Mouse (Mus musculus): ENCODE results near the gene Olfr374.

Gene Olfr374

DNA sequence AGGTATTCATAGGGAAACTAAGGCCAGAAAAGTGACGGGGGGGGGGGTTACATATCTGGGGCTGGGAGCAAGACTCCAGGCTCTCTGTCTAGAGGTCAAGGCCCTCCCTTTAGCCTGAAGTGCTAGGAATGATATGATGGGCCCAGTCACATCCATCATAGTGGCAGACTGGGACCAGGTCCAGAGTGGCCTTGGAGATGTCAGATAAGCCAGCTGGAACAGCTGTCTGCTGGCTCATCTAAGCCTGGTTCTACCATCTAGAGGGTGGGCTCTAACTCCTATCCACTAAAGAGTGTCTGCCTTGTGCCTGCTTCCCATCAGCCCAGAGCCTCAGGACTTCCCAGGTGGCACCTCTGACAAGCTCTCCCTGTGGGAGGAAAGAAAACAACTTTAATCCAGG lies 26.1 kb downstream of the Olfr374 start:
- Histone ChIP-seq H3K4me3 (replicated peaks; ENCODE audit: low read length) (no peak overlapping the region), H3K27me3 (ENCODE audit: insufficient read depth, low read length) (peaks cover 9% of the 10 kb centered on the region), H3K9me3 (ENCODE audit: low read length) (no peaks in the 10 kb centered on the region), H3K4me1 (replicated peaks; ENCODE audit: low read depth, low read length) (peaks cover 27% of the 10 kb centered on the region), H3K36me3 (ENCODE audit: insufficient read depth, low read length) (no peaks in the 10 kb centered on the region)
- no peak for TF ChIP-seq CTCF (conservative IDR thresholded peaks at IDR 0.05; ENCODE audit: low read length)
- TF ChIP-seq NANOG (IDR thresholded peaks at IDR 0.05; ENCODE audit: borderline replicate concordance, low read length) = no peak
- TF ChIP-seq POU5F1 (IDR thresholded peaks at IDR 0.05; ENCODE audit: borderline replicate concordance, low read length) = no peak

GRCm38 (mm10) chr8:72133507-72133906 lies 26.7 kb downstream of the Olfr374 start:
- no peak overlapping the region for H3K4me3 ChIP-seq (replicated peaks; ENCODE audit: low read length)
- TF ChIP-seq POU5F1 (IDR thresholded peaks at IDR 0.05; ENCODE audit: borderline replicate concordance, low read length) (no peak), NANOG (IDR thresholded peaks at IDR 0.05; ENCODE audit: borderline replicate concordance, low read length) (no peak), CTCF (conservative IDR thresholded peaks at IDR 0.05; ENCODE audit: low read length) (no peak)
- peaks cover 34% of the 10 kb centered on the region for H3K4me1 ChIP-seq (replicated peaks; ENCODE audit: low read depth, low read length)
- peaks cover 3% of the 10 kb centered on the region for H3K36me3 ChIP-seq (ENCODE audit: insufficient read depth, low read length)
- peaks cover 9% of the 10 kb centered on the region for H3K27me3 ChIP-seq (ENCODE audit: insufficient read depth, low read length)
- H3K9me3 ChIP-seq (ENCODE audit: low read length) = no peaks in the 10 kb centered on the region

DNA sequence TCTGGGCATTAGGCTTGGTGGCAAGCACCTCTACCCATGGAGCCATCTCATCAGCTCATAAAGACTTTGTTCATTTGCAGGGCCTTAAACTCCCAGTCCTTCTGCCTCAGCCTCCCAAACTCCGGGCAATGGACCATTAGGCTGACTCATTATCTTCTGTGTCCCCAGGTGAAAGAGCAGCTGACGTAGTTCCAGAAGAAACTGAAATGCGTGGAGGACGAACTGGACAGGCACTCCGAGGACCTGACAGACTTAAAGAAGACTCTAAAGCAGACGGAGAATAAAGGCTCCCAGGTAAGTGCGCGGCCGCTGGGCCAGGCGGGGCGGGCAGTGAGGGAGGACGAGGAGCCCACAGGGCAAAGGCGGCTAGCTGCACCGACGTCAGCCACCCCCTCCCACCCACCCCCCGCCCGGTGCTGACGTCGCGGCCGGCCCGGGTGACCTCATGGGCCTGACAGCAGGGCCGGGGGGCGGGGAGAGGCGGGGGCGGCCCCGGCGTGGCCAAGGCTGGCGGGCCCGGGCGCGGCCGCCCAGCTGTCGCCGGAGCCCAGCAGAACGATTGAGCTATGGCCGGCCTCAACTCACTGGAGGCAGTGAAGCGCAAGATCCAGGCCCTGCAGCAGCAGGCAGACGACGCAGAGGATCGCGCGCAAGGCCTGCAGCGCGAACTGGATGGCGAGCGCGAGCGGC lies 28.1 kb downstream of the Olfr374 start, which contains the start of gene Tpm4:
Gene Tpm4 (plus strand): TSS at position 220 of the 690 bp plus-strand sequence.
- Histone ChIP-seq H3K36me3 (ENCODE audit: insufficient read depth, low read length) (peaks cover 17% of the 10 kb centered on the region), H3K4me3 (replicated peaks; ENCODE audit: low read length) (peak within 1 kb of the TSS; percentile 87), H3K4me1 (replicated peaks; ENCODE audit: low read depth, low read length) (peaks cover 36% of the 10 kb centered on the region), H3K27me3 (ENCODE audit: insufficient read depth, low read length) (peaks cover 9% of the 10 kb centered on the region), H3K9me3 (ENCODE audit: low read length) (no peaks in the 10 kb centered on the region)
- TF ChIP-seq POU5F1 (IDR thresholded peaks at IDR 0.05; ENCODE audit: borderline replicate concordance, low read length) (no peak), NANOG (IDR thresholded peaks at IDR 0.05; ENCODE audit: borderline replicate concordance, low read length) (no peak), CTCF (conservative IDR thresholded peaks at IDR 0.05; ENCODE audit: low read length) (no peak)

- H3K36me3 ChIP-seq (ENCODE audit: insufficient read depth, low read length) = peaks cover 25% of the 10 kb centered on the region
- H3K27me3 ChIP-seq (ENCODE audit: insufficient read depth, low read length) = peaks cover 9% of the 10 kb centered on the region
- H3K4me3 ChIP-seq (replicated peaks; ENCODE audit: low read length) = peak overlapping the region; percentile 87
- no peaks in the 10 kb centered on the region for H3K9me3 ChIP-seq (ENCODE audit: low read length)
- H3K4me1 ChIP-seq (replicated peaks; ENCODE audit: low read depth, low read length) = peaks cover 36% of the 10 kb centered on the region
- TF ChIP-seq CTCF (conservative IDR thresholded peaks at IDR 0.05; ENCODE audit: low read length) (no peak), NANOG (IDR thresholded peaks at IDR 0.05; ENCODE audit: borderline replicate concordance, low read length) (no peak), POU5F1 (IDR thresholded peaks at IDR 0.05; ENCODE audit: borderline replicate concordance, low read length) (no peak)
These were observed 28.8 kb downstream of the Olfr374 start for GRCm38 (mm10) chr8:72135446-72136301.

- H3K36me3 ChIP-seq (ENCODE audit: insufficient read depth, low read length) = peaks cover 32% of the 10 kb centered on the region
- H3K9me3 ChIP-seq (ENCODE audit: low read length) = no peaks in the 10 kb centered on the region
- peak overlapping the region; percentile 87 for H3K4me3 ChIP-seq (replicated peaks; ENCODE audit: low read length)
- TF ChIP-seq CTCF (conservative IDR thresholded peaks at IDR 0.05; ENCODE audit: low read length) (no peak), NANOG (IDR thresholded peaks at IDR 0.05; ENCODE audit: borderline replicate concordance, low read length) (no peak), POU5F1 (IDR thresholded peaks at IDR 0.05; ENCODE audit: borderline replicate concordance, low read length) (no peak)
- H3K4me1 ChIP-seq (replicated peaks; ENCODE audit: low read depth, low read length) = peaks cover 36% of the 10 kb centered on the region
- H3K27me3 ChIP-seq (ENCODE audit: insufficient read depth, low read length) = peaks cover 9% of the 10 kb centered on the region
These were observed 29.6 kb downstream of the Olfr374 start for GRCm38 (mm10) chr8:72136302-72136978.

DNA sequence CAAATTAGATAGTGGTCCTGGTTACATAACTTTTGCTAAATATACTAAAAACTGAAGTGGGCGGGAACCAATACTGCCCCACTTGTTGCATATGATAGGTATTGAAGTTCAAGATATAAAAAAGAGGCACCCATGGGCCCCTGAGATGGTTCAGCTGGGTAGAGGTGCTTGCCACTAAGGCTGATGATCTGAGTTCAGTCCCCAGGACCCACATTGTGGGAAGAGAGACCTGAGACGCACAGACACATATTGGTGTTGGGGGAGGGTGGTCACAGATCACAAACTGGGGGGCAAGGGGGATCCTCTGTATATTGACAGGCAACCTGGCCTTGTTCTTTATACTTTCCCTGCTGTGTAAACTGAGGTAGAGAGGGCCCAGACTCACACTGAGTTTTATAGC lies 30.6 kb downstream of the Olfr374 start:
- peaks cover 42% of the 10 kb centered on the region for H3K36me3 ChIP-seq (ENCODE audit: insufficient read depth, low read length)
- H3K4me3 ChIP-seq (replicated peaks; ENCODE audit: low read length) = no peak overlapping the region
- TF ChIP-seq CTCF (conservative IDR thresholded peaks at IDR 0.05; ENCODE audit: low read length) (no peak), NANOG (IDR thresholded peaks at IDR 0.05; ENCODE audit: borderline replicate concordance, low read length) (no peak), POU5F1 (IDR thresholded peaks at IDR 0.05; ENCODE audit: borderline replicate concordance, low read length) (no peak)
- peaks cover 9% of the 10 kb centered on the region for H3K27me3 ChIP-seq (ENCODE audit: insufficient read depth, low read length)
- H3K4me1 ChIP-seq (replicated peaks; ENCODE audit: low read depth, low read length) = peaks cover 38% of the 10 kb centered on the region
- H3K9me3 ChIP-seq (ENCODE audit: low read length) = no peaks in the 10 kb centered on the region

DNA sequence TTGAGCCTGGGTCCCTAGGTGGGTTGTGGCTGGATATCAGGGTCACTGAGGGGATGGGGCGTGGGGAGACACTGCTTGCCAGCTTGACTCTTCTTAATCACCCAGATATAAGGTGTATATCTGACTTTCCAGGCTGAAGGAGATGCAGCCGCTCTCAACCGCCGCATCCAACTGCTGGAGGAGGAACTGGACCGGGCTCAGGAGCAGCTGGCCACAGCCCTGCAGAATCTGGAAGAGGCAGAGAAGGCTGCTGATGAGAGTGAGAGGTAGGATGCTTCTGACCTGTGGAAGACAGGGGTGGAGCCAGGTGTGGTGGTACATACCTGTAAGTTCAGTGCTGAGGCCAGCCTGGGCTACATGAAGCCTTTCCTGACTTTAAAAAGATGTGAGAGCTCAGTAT lies 31.6 kb downstream of the Olfr374 start:
- peaks cover 45% of the 10 kb centered on the region for H3K4me1 ChIP-seq (replicated peaks; ENCODE audit: low read depth, low read length)
- TF ChIP-seq NANOG (IDR thresholded peaks at IDR 0.05; ENCODE audit: borderline replicate concordance, low read length) (no peak), CTCF (conservative IDR thresholded peaks at IDR 0.05; ENCODE audit: low read length) (no peak), POU5F1 (IDR thresholded peaks at IDR 0.05; ENCODE audit: borderline replicate concordance, low read length) (no peak)
- H3K36me3 ChIP-seq (ENCODE audit: insufficient read depth, low read length) = peaks cover 52% of the 10 kb centered on the region
- peaks cover 9% of the 10 kb centered on the region for H3K27me3 ChIP-seq (ENCODE audit: insufficient read depth, low read length)
- no peak overlapping the region for H3K4me3 ChIP-seq (replicated peaks; ENCODE audit: low read length)
- H3K9me3 ChIP-seq (ENCODE audit: low read length) = no peaks in the 10 kb centered on the region

- TF ChIP-seq CTCF (conservative IDR thresholded peaks at IDR 0.05; ENCODE audit: low read length) (no peak), NANOG (IDR thresholded peaks at IDR 0.05; ENCODE audit: borderline replicate concordance, low read length) (no peak), POU5F1 (IDR thresholded peaks at IDR 0.05; ENCODE audit: borderline replicate concordance, low read length) (no peak)
- H3K27me3 ChIP-seq (ENCODE audit: insufficient read depth, low read length) = no peaks in the 10 kb centered on the region
- H3K4me1 ChIP-seq (replicated peaks; ENCODE audit: low read depth, low read length) = peaks cover 46% of the 10 kb centered on the region
- peaks cover 97% of the 10 kb centered on the region for H3K36me3 ChIP-seq (ENCODE audit: insufficient read depth, low read length)
- H3K4me3 ChIP-seq (replicated peaks; ENCODE audit: low read length) = no peak overlapping the region
- H3K9me3 ChIP-seq (ENCODE audit: low read length) = no peaks in the 10 kb centered on the region
These were observed 36.5 kb downstream of the Olfr374 start for GRCm38 (mm10) chr8:72143256-72143824.
